Mouse (Mus musculus): ENCODE measurements around the gene Marveld1.

The Marveld1 gene

GRCm38 (mm10) chr19:42177461-42177860, 30.3 kb downstream of the Marveld1 start:
- no peak for DNase-seq

DNA sequence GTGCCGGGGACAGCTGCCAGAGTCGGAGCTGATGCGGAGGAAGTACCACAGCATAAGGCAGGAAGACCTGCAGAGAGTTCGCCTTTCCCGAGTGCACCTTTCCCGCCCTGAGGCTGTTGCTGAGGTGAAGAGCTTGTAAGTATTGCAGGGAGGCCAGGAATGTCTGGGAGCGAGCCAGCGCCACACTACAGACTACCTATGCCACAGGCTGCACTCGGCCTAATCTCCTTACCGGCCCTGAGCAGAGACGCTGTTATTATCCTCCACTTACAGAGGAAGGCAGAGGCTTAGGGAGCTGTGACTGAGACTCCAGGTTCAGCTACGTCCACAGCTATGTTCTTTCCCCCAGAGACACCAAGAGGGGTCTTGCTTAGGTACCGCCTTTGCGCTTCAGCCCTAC, 32.2 kb downstream of the Marveld1 start:
- no peak for DNase-seq

- peak; percentile 58 to 63 for DNase-seq
Observed at GRCm38 (mm10) chr19:42182673-42183072, 35.5 kb downstream of the Marveld1 start.

DNA sequence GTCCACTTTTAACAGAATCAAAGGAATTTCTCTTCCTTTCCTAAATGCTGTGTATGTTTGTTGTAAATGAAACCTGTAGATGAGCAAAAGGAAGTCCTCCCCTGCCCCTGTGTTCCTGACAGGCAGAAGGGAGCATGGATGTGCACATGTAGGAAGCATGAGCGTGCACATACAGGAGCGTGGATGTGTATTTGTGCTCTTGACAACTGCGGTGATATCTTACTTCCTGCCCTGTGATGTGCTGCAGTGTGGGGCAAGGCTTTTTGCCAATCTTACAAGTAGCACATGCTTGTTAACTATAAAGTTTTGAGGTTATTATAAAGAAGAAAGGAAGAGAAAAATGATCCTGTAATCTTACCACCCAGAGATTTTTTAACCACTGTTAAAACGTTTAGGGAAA, 42.5 kb downstream of the Marveld1 start:
- DNase-seq, result no peak

GRCm38 (mm10) chr19:42190494-42190893, 43.3 kb downstream of the Marveld1 start:
- peak; percentile 85 to 91 for DNase-seq

DNA sequence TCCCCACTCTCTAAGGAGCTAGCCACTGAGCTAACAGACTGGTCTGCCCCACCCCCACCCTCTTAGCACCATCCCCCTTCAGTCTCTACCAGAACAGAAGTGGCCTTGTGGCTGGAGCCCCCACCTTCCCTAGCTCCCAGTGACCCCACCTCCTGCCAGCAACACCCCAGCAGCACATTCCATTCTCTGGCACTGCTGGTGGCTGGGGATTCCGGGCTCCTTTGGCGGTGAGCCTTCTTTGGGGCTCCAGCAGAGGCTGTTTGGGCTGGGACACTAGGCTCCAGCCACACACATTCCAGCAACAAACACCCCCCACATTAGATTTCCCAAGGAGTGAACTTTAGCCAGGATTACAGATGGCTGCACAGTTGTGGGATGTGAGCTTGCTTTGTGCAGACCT, 46.1 kb downstream of the Marveld1 start:
- no peak for DNase-seq

DNA sequence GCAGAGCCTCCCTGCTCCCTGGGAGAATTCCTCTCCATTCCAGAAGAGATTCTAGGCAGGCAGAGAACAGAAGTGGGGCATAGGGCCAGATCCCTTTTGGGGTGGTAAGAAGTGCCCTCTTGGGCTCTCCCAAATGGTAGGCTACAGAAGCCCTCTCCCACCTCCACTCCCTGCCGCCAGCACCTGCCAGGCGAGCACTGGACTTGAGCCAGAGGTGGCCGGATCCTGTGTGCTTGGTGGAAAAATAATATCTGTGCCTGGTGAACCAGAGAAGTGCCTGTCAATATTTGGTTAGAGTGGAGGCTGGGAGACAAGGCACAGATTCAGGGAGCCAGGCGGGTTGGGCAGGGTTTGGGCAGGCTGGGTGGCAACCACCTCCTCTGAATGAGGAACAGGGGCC, 49.2 kb downstream of the Marveld1 start:
- DNase-seq, result peak; percentile 48 to 49

DNA sequence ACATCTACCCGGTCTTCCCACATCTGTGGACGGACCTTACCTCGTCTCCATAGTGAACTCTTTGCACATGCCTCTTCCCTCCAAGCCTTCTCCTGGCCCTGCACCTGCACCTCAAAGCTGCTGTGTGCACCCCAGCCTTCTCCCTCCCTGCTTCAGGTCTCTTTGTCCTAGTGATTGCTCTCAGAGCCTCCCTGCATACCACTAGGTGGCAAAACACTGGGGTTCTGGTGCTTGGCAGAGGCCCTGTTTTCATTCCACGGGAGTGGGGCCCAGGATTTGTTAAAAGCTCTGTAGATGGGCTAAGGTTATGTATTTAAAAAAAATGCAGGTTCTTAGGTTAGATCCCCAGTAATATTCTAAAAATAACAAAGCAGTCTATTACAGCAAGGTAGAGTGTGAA, 49.9 kb downstream of the Marveld1 start:
- DNase-seq, result no peak

DNA sequence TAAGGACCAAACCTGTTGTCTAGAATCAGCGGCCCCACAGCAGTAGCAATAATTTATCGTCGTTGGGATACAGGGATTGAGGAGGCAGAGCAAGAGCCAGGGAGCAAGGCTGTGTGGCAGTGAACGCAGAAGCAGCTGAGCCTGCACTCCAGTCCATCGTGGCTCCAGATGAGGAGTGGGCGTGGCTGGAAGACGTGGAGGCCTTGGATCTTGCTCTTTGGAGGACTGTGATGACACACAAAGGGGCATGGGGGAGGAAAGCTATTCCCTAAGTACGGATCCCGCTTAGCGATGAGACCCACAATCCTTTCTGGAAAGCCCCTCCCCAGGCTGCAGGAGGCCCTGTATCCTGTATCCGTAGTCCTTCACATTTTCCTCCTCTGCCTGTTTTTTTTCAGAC, 50.8 kb downstream of the Marveld1 start:
- no peak for DNase-seq

All from cerebellum, postnatal 10 days (tissue).